Mouse (Mus musculus): ENCODE data around the gene Plekhm3.
"Not testable (repeated sequence)": the region's sequence is repeated elsewhere in the genome, so short reads cannot be mapped to it uniquely, and the experiment has no call there.

Gene Plekhm3

DNA sequence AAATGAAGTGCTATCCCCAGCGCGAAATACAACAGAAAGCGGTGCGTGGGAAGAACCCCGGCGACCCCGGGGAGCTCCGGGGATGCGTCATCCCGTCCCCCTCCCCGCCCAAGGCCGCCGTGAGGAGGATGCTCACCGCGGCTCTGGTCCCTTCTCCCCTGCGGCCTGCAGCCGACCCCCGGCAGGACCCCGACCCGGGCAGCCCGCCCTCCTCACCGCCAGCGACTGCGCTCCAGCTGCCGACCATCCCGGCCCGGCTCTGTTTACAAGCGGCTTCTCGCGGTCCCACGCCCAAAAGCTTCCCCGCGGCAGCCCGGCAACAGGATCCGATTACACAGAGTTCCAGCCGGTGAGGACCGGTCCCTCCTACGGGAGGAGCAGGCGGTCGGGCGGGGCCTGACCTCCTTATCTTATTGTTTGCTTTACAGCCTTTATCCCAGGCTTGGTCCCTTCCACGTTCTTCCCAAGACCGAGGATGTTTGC lies at the start of gene Plekhm3:
Gene Plekhm3 (minus strand): TSS at position 346 of the 483 bp plus-strand sequence.
- peak; percentile 39 to 55 for DNase-seq (ENCODE audit: low read depth in 2 of 2, low spot score in 2 of 2)

DNA sequence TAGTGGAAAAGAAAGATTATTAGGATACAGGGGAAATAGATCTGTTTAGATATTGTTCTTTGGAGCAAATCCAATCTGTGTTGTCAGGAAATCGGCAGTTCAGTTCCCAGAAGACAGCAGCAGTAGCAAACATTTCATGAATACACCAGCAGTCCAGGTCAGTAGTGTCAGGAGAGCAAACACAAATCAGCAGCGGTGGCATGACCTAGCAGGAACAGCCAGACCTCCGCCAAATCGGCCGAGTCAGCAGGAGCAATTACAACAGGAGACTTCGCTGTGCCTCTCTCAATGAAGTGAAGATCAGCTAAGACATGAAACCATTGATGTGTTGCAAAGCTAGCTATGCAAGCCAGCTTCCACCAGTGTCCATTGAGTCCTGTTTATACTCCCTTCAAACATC lies 49.0 kb upstream of the Plekhm3 start:
- DNase-seq (ENCODE audit: low read depth in 2 of 2, low spot score in 2 of 2): no peak

DNA sequence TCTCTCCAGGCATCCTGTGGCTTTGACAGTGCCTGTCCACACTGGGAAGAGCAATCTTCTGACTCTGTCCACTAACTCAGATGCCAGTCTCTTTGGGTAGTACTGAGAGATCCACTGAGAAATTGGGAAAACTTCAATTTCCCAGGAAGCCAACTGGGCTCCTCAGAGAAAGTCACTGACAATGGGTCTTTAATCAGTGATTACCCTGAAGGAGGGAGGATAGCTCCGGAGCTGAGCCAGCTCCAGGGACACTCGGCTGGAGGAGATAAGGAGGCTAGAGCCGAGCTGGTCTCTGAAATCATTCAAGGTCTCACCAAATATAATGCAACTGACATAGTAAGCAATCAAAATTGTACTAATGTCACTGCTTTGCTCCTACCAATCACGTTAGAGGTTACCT lies 47.9 kb upstream of the Plekhm3 start:
- no peak for DNase-seq (ENCODE audit: low read depth in 2 of 2, low spot score in 2 of 2)

DNA sequence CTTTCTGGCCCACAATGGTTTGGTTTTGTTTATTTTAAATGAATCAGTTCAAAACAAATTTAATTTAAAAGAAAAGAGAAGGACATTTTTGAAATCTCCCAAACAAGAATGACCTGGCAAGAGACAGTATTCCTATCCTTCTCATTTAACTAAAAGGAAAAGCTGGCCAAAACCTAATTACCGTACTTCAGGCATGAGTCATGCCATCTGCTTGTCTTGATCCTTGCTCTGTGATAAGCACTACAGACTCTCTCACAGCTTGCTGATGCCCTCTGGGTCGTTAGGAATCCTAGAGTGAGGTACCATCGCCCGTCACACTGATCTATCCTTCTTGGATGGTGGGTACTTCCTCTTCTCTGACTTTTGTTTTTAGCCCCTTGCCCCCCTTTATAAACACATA lies 36.6 kb upstream of the Plekhm3 start:
- DNase-seq (ENCODE audit: low read depth in 2 of 2, low spot score in 2 of 2): no peak

DNA sequence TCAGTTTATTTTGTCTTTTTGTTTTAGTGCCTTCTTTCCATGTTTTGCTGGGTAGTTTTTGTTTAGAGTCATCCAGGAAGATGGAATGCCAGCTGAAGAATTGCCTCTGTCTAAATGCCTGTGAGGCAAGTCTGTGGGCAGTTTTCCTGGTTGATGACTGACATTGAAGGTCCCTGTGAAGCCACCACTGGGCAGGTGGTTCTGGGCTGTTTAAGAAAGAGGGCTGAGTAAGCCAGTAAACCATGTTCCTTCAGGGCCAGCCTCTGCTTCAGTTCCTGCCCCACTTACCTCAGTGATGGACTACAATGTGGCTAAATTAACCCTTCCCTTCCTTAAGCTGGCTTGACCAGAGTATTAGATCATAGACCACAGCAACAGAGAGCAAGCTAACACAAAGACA lies 31.6 kb upstream of the Plekhm3 start:
- DNase-seq (ENCODE audit: low read depth in 2 of 2, low spot score in 2 of 2): no peak

DNA sequence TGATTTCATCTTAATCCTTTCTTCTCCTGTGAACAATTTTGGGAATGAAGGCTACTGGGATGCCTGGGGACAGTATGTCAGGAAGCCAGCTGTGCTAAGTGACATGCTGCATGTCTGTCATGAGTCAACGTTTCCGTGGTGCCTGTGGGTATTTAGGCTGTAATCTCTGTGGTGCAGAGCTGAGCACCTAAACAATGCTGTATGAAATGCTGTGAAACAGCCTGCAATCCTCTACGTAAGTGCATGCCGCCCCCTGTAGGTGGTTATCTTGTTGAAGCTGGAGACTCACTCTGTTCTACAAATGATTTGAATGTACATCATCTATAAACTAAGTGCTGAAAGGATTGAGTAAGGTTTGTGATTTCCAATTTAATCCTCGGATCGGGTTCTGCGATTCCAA lies 29.5 kb upstream of the Plekhm3 start:
- DNase-seq (ENCODE audit: low read depth in 2 of 2, low spot score in 2 of 2): peak; percentile 2 to 28

DNA sequence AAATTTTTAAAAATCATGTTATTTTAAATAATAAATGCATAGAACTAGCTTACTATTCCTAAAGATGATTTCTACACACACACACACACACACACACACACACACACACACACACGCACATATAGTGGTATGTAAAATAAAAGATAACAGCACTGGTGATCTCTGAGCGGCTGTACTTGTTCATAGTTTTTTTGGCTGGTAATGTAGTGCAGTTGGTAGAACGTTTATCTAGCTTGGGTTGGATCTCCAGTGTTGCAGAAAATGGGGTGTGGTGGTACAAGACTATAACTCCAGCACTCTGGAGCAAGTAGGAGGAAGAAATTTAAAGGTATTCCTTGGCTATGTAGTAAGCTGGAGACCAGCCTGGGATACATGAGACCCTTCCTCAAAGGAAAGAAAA lies 26.6 kb upstream of the Plekhm3 start:
- no peak for DNase-seq (ENCODE audit: low read depth in 2 of 2, low spot score in 2 of 2)

DNA sequence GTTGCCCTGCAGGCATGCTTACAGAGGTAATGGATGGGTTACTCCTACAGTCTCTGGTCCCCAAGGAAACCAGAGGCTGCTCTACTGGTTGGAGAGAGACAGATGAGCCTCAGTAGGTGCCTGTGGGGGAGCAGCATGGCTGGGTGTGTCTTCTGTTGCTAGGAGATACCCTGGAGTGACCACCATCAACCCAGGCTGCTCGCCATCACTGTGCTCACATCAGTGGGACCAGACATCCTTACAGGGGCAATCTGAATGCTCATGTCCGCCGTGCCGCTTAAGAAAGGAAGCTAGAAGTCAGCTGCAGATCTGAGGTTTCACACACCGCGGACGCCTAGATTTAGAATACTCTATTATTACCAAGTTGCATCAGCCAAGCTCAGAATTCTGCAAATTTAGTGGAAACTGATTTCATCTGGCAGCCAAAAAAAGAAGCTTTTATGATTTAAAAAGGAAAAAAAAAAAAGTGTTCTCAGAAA lies 21.7 kb upstream of the Plekhm3 start:
- no peak for DNase-seq (ENCODE audit: low read depth in 2 of 2, low spot score in 2 of 2)

DNA sequence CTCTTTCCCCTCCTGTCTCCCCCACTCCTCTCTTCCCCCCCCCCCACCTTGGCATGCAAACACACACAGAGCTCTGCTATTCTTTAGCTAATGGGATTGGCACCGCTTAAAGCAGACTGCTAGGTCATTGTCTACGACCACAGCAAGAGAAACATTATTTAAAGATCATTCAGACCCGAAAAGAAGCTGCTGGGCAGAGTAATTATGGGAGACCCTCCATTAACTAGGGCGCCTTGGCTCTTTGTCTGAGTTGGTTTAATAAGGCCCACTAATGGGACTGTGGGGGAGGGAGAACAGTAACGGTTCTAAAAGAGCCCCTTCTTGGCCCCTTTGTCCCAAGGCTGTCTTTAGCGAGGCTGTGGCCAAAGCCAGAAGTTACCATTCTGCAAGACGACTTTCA lies 18.7 kb upstream of the Plekhm3 start:
- no peak for DNase-seq (ENCODE audit: low read depth in 2 of 2, low spot score in 2 of 2)

DNA sequence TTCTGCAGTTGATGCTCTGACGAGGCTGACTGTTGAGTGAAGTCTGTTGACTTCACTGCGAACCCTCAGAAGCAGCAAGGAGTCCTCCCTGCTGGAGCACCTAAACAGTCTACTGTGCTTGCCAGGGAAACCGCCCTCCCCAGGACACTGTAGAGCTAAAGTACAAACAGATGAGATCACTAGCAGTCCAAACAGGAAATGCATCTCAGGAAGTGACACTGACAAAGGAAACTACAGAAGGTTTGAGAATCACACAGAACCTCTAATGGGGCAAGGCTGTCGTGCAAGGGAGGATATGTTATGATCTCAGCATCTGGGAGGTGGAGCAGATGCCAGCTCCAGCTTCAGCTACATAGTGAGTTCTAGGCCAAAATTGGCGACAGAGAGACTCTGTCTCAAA lies 14.1 kb upstream of the Plekhm3 start:
- peak; percentile 7 to 24 for DNase-seq (ENCODE audit: low read depth in 2 of 2, low spot score in 2 of 2)

DNA sequence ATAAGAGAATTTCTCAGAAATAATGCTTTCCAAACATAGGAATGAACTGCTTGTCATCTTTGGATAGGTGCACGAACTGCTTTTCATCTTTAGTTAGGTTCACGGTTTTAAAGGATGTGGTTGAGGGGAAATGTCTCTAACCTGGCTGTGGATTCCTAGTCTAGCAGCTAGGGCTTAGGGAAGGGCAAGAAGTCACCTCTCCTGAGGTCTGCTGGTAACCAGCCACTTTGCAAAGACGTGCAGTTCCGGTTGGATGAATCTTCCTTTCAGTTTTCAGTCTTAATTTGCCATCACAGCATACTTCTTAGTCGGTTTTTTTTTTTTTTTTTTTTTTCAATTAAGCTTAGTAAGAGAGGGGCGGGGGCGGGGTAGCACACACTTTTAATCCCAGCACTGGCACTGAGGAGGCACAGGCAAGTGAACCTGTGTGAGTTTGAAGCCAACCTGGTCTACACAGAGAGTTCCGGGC lies 431 bp upstream of the Plekhm3 start:
- DNase-seq (ENCODE audit: low read depth in 2 of 2, low spot score in 2 of 2): peak in 1 of 2 experiments; percentile 5

DNA sequence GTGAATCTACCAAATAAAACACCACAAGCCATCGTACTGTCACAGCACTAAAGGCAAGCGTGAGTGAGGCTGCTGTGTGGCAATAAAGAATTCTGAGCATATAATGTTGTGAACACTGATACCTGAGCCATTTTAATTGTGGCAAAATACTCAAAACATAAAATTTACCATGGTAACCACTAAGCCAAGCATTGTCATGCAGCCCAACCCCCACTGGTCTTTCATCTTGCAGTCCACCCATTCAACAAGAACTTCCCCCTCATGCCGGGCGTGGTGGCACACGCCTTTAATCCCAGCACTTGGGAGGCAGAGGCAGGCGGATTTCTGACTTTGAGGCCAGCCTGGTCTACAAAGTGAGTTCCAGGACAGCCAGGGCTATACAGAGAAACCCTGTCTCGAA lies 1.8 kb downstream of the Plekhm3 start:
- DNase-seq (ENCODE audit: low read depth in 2 of 2, low spot score in 2 of 2): not testable (repeated sequence)

DNA sequence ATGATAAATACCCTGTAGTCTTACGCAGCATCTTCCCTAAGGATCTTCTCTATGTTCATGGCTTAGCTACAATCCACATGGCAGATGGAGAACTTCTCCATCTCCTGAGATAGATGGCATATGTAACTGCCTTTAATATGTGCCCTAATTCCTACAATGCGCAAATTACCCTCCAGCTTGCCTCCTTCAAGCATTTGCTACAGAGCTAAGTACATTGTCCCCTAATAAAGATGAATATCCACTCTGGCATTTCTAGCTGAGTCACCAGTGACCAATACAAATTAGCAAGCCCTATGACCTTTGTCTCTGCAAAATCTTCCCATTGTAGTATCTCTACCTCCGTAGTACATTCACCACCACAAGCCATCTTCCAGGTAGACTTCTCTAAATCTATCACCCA lies 6.4 kb downstream of the Plekhm3 start:
- DNase-seq (ENCODE audit: low read depth in 2 of 2, low spot score in 2 of 2): no peak

DNA sequence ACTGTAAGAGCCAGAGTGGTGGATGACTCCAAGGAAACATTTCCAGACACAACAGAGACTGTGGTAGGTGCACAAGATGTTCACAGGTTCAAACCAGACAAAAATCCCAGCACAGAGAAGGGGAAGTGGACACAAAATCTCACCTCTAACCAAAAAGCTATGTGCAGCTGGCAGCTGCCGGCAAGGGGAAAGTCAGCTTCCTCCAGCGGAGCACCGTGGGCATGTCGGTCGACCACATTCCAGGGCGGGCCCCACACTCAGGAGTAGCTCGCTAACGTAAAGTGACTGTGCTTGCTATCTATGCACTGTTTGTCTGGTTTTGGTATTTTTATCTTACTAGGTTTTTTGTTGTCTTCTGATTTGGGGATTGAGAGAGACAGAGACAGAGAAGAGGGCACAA lies 7.2 kb downstream of the Plekhm3 start:
- DNase-seq (ENCODE audit: low read depth in 2 of 2, low spot score in 2 of 2): peak; percentile 4 to 29

DNA sequence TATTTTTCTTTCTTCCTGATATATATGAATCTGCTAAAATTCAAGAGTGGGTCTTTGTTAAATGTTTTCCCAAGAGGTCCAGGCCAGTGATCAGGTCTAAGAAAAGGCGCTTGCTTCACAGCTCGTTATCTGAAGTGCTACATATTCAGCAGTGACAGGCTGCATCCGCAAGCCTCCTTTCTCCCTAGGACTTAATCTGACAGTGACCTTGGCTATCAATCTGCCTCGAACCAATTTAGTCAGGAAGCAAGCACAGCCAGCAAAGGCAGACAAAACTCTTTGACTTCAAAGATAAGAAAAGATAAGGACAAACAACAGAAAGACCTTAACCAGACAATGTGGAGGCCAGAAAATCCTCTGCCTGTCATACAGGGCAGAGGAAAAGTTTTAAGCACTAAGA lies 10.5 kb downstream of the Plekhm3 start:
- no peak for DNase-seq (ENCODE audit: low read depth in 2 of 2, low spot score in 2 of 2)

DNA sequence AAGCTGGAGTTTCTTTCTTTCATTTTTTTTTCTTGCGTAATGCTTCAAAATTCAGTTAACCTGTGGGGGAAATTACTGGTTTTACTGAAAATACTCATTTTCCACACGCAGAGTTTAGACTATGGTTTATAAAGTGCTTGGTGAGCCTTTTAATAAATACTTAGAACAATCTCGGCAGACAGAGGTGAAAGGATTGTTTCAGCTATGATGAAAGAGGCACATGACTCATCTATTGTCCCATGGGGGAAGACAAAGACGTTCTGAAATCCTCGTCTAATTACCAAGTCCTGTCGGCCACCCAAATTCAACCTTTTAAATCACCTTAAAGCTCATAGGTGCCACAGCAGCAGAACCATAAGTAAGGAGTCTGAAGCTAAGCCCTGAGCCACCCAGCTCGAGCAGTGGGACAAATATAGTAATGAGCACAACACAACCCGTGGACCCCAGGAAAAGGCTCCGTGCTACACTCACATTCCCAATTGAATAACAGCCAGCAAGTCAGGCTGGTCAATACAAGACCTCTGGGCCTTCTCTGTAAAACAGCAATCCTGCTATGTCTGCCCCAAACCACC lies 11.3 kb downstream of the Plekhm3 start:
- DNase-seq (ENCODE audit: low read depth in 2 of 2, low spot score in 2 of 2): no peak

DNA sequence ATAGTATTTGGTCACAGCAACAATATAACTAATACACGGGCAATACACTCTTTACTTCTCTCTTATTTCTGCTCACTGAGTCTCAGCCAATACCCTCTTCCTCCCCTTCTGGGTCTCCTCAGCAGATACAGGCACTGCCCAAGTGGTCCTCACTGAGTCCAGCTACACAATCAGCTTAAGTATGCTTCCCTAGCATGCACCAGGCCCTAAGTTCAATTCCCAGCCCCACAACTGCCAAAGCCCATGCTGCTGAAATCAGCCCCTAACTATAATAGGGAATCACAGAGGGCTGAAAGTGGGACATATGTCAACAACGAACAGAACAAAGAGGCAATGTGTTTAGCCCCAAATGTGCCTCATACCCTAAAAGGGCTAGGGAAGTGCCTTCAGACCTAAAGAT lies 11.9 kb downstream of the Plekhm3 start:
- no peak for DNase-seq (ENCODE audit: low read depth in 2 of 2, low spot score in 2 of 2)

DNA sequence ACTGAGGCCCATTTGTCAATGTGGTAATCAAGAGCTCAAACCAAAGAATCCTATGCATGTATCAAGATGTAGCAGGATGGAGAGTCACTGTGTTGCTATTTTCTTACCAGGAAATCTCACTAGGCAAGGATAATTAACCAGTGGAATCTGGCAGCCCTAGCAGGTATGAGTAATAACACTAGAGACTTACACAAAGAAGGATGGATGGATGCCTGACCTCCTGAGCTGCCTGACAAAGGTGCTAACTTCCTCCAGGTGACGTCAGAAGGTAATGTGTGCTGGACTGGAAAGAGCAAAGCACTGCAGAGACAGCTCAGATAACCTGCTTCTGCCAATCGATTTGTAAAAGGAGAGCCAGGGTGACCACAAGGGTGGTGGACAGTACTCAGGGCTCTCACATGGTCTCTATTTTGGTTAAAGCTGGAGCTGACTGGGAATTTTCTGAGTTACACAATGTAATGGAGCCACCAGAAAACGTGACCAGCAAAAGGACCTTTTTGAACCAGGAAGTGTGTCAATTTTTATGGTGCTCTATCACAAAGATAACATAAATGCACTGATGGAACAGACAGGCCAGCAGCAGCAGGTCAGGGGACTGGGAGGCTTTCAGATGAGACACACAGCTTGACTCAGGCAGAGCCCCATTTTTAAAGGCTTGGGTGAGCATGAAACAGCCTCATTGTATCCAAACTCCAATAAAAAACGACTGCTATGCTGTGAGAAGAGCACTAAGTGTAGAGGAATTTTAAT lies 14.4 kb downstream of the Plekhm3 start:
- DNase-seq (ENCODE audit: low read depth in 2 of 2, low spot score in 2 of 2): no peak

DNA sequence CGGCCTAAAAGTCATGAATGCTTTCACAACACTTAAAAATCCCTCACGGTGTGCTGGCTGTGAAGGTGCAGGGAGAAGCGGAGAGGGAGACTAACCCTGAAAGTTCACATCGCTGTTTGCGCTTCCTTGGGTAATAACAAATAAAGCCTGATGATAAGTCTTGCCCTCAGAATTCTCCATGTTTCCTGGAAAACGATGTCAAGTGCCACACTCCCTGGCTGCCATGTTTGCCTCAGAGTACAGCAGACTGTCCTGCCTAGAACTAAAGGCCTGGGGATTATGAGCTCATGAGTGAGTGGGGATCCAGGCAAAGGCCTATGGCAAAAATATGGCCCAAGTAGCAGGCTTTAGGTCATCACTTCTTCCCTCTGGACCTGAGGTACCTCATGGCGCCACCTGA lies 17.7 kb downstream of the Plekhm3 start:
- no peak for DNase-seq (ENCODE audit: low read depth in 2 of 2, low spot score in 2 of 2)

DNA sequence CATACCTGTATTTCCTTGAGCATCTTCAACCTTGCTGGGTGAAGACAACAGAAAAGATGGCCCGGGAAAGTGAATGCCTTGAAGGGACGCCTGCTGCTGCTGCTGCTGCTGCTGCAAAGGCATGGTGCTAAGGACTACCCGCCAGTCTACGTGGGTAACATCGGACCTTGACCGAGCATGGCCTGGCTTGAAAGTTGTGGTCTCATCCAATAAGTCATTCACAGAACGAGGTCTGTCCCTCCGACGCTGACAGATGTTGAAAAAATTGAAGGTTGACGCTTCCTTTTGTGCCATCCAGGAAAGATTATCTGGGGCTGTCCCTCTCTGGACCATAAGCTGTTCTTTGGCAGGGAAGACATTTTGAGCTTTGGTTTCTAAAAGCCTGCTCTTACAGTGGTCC lies 18.9 kb downstream of the Plekhm3 start:
- DNase-seq (ENCODE audit: low read depth in 2 of 2, low spot score in 2 of 2): no peak

DNA sequence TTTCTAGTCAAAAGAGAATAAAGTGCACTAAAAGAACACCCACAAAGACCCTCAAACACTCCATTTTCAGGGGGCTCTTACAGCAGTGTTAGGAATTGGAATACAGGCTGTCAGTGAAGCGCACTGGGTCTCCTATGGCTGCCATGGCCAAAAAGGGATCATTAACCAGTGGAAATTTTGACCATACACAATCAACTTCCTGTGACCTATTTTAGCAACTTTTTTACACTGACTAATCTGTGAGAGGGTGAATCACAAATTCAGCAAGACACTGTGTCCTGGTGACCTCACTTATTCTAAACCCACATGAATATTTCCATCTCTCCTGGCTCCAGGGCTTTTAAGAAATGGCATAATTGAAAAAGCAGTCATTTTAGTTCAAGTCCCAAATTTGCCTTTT lies 23.7 kb downstream of the Plekhm3 start:
- DNase-seq (ENCODE audit: low read depth in 2 of 2, low spot score in 2 of 2): no peak

DNA sequence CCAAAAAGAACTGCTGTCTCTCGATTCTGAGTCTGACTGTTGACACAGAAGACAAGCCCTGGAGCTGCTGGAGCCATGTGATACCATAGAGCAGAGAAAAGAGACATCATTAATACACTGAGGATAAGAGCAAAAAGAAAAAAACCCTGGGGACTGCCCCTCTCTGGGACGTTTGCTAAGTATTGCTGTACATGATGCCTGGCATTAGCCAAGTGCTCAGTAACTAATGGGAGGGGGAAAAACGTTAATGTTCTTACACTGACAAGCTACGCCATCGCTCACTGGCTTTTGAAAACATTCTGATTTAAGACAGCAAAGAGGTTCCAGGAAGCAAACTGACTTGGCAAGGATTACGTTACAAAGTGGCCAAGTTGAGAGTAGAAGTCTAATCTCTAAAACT lies 26.5 kb downstream of the Plekhm3 start:
- no peak for DNase-seq (ENCODE audit: low read depth in 2 of 2, low spot score in 2 of 2)

DNA sequence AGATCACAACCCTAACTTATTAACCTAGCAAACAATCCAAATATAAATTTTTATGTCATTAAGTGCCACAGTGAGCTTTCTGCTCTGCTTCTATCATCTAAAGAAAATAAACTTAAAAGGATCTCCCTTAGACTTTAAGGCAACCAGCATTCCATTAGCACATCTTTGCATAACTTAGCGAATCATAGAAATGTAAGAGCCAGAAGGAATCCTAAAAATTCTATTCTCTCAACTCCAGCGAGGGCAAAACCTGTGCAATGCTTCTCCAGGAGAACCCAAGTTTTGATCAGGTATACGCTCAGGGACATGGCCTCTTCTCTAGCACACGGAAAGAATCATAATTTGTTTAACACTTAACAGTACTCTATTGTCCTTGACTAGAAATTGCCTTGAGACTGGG lies 27.0 kb downstream of the Plekhm3 start:
- DNase-seq (ENCODE audit: low read depth in 2 of 2, low spot score in 2 of 2): no peak

Data from CD8-positive naive resting alpha-beta T cell, adult 2 months (primary cell).